In genomic region chr7:46459200-46459599, GRCm38 (mm10) we compare ENCODE assay signal across 15 mouse cellular contexts.
A peak's percentile ranks its signal among the peaks of the same experiment; 100 is the strongest.
DNase-seq lines count a peak whose midpoint lies in the region; ATAC-seq lines count a peak whose summit lies in the region.
"Had no signal": no experiment of that assay in that cellular context is flagged by ENCODE, and none has a peak within 500 bp of the region (broad histone marks: within the 10 kb centered on the region; RNA-seq: fewer than 3 reads in every experiment).

No protein-coding gene starts in this region.

- H3K4me2 ChIP-seq in forebrain, embryonic 12.5 days, result no peak overlapping the region
- 0 out of 2 replicates have a peak overlapping the region, but pooled peaks have one; percentile 14 for H3K4me2 ChIP-seq in intestine, embryonic 15.5 days (replicated peaks)
- H3K4me2 ChIP-seq: embryonic facial prominence, embryonic 13.5 days had no signal

- ATAC-seq in forebrain, embryonic 12.5 days (ENCODE audit: low FRiP score), result no peak
- peak; percentile 68 for ATAC-seq in cerebellum, adult (ENCODE audit: insufficient number of reproducible peaks, low FRiP score, low TSS enrichment)
- 0 out of 2 replicates have a peak, but pooled peaks have one; percentile 3 for ATAC-seq in intestine, embryonic 15.5 days
- no peak for ATAC-seq in activated CD4-positive, CD25-positive, alpha-beta regulatory T cell, adult 4 months

- H3K4me1 ChIP-seq in forebrain, embryonic 12.5 days, result peaks cover 16% of the 10 kb centered on the region
- H3K4me1 ChIP-seq in forebrain, embryonic 10.5 days, result peaks cover 11% of the 10 kb centered on the region
- peaks cover 12% of the 10 kb centered on the region; the same call in 1 of the 2 replicates for H3K4me1 ChIP-seq in intestine, embryonic 15.5 days (replicated peaks)
- H3K4me1 ChIP-seq: embryonic facial prominence, embryonic 13.5 days had no signal

- no peaks in the 10 kb centered on the region for H3K9me3 ChIP-seq in forebrain, embryonic 12.5 days
- no peaks in the 10 kb centered on the region for H3K9me3 ChIP-seq in forebrain, embryonic 10.5 days
- H3K9me3 ChIP-seq in intestine, embryonic 15.5 days, result no peaks in the 10 kb centered on the region
- H3K9me3 ChIP-seq: embryonic facial prominence, embryonic 13.5 days had no signal

- H3K4me3 ChIP-seq in forebrain, embryonic 12.5 days (replicated peaks), result no peak overlapping the region
- H3K4me3 ChIP-seq in forebrain, embryonic 10.5 days, result no peak overlapping the region
- no peak overlapping the region for H3K4me3 ChIP-seq in intestine, embryonic 15.5 days (replicated peaks)
- H3K4me3 ChIP-seq: embryonic facial prominence, embryonic 13.5 days; myocyte had no signal

- no peak overlapping the region for H3K9ac ChIP-seq in forebrain, embryonic 12.5 days
- H3K9ac ChIP-seq in intestine, embryonic 15.5 days, result no peak overlapping the region
- H3K9ac ChIP-seq: embryonic facial prominence, embryonic 13.5 days had no signal

- H3K27me3 ChIP-seq in forebrain, embryonic 12.5 days, result peaks cover 4% of the 10 kb centered on the region; the same call in 1 of the 2 replicates
- H3K27me3 ChIP-seq in forebrain, embryonic 10.5 days (ENCODE audit: poor library complexity, severe bottlenecking), result no peaks in the 10 kb centered on the region
- 0 out of 2 replicates have a peak, but pooled peaks cover 3% of the 10 kb centered on the region for H3K27me3 ChIP-seq in intestine, embryonic 15.5 days (replicated peaks)
- H3K27me3 ChIP-seq: embryonic facial prominence, embryonic 13.5 days had no signal

- peak overlapping the region; percentile 44; the same call in 1 of the 2 replicates for H3K27ac ChIP-seq in forebrain, embryonic 12.5 days
- no peak overlapping the region for H3K27ac ChIP-seq in forebrain, embryonic 10.5 days
- no peak overlapping the region for H3K27ac ChIP-seq in intestine, embryonic 15.5 days
- H3K27ac ChIP-seq: embryonic facial prominence, embryonic 13.5 days; macrophage had no signal

- no peak for DNase-seq in forebrain, embryonic 10.5 days (ENCODE audit: extremely low spot score, low spot score)
- peak; percentile 66 to 79 for DNase-seq in cerebellum, postnatal 36 days
- DNase-seq in layer of hippocampus, adult 11-12 months (ENCODE audit: low spot score), result no peak
- no peak for DNase-seq in lung, postnatal 14 days
- DNase-seq: adrenal gland, adult 2 months; heart, adult 11 months; heart, postnatal 14 days; kidney, adult 9 months had no signal

- H3K36me3 ChIP-seq in forebrain, embryonic 12.5 days (replicated peaks), result no peaks in the 10 kb centered on the region
- no peaks in the 10 kb centered on the region for H3K36me3 ChIP-seq in forebrain, embryonic 10.5 days (replicated peaks)
- no peaks in the 10 kb centered on the region for H3K36me3 ChIP-seq in intestine, embryonic 15.5 days
- H3K36me3 ChIP-seq: embryonic facial prominence, embryonic 13.5 days had no signal

- 76% methylated on average over 2 of the region's 2 CpGs for WGBS in forebrain, embryonic 12.5 days
- WGBS in forebrain, embryonic 10.5 days, result 88% methylated on average over 2 of the region's 2 CpGs
- WGBS in intestine, embryonic 15.5 days, result 61% methylated on average over 2 of the region's 2 CpGs

Comparison
In these comparisons a context has a peak if more than half of its experiments do, and no peak if none do; other contexts are left out.
1. ATAC-seq: peak in cerebellum, adult (single experiment) and intestine, embryonic 15.5 days (single experiment); none in forebrain, embryonic 12.5 days (single experiment) and activated CD4-positive, CD25-positive, alpha-beta regulatory T cell, adult 4 months (single experiment).
2. DNase-seq: peak in cerebellum, postnatal 36 days (2 of 2); none in forebrain, embryonic 10.5 days (single experiment), layer of hippocampus, adult 11-12 months (single experiment) and lung, postnatal 14 days (single experiment).